Mouse (Mus musculus): Measurements from ENCODE around the gene Spry2.

- peak; percentile 63 for TF ChIP-seq CTCF (IDR thresholded peaks at IDR 0.05; ENCODE audit: low read depth, low read length)
- TF ChIP-seq POLR2A (IDR thresholded peaks at IDR 0.05; ENCODE audit: insufficient read depth, low read length) = no peak
Observed at GRCm38 (mm10) chr14:105898266-105899111, 1.9 kb upstream of the Spry2 start.
